Mouse (Mus musculus): Measurements from ENCODE around the gene Relb.

DNA sequence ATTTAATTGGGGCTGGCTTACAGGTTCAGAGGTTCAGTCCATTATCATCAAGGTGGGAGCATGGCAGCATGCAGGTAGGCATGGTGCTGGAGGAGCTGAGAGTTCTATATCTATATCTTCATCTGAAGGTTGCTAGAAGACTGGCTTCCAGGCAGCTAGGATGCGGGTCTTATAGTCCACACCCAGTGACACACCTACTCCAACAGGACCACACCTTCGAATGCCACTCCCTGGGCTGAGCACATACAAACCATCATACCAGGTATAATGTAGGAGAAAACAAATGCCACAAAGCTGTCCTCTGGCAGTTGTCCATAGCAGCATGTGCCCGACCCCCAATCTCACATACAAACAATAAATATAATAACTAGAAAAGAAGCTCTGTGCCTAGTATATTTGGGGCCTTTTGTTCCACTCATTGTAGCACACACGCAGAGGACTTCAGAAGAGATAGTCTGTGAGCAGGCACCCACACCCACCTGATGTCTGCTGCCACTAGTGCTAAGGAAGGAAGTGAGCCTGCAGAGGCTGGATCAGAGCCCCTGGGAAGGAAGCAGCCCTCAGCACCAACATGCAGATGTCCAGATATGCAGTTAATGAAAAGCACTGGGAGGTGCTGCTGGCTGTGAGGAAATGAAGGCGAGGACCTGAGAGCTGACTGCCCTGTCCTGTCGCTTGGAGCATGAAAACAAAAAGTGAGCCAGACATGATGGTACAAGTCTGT lies 22.0 kb upstream of the Relb start:
- TF ChIP-seq CTCF (IDR thresholded peaks at IDR 0.05; ENCODE audit: borderline replicate concordance, extremely low read depth, insufficient read depth, insufficient read length) = no peak
- TF ChIP-seq POLR2A (IDR thresholded peaks at IDR 0.05; ENCODE audit: borderline replicate concordance, extremely low read depth, insufficient read depth, insufficient read length, poor library complexity, severe bottlenecking) = no peak

All from brain, embryonic 14.5 days (tissue).